Mouse (Mus musculus) forebrain, embryonic 13.5 days (tissue): ENCODE measurements around the gene Fam71a. TPM values are rescaled to one million over a fixed set of nuclear protein-coding genes. Genes with fewer than 3 reads are reported as not detected.

Source experiments
- ATAC-seq: fragments of 200-750 bp; cut with Nextera tagmentation; 2 replicates; pipeline ENCODE4 v1.8.0; 2017
- H3K27ac ChIP-seq: fragments of 300-500 bp; sonication (generic); 2 replicates; pipeline ENCODE4 v1.5.1; 2015; ENCODE audit warnings: inconsistent platforms, mild to moderate bottlenecking, moderate library complexity
- H3K27me3 ChIP-seq: fragments of 300-500 bp; sonication (generic); 2 replicates; pipeline ENCODE4 v1.6.1; 2015; ENCODE audit warnings: mild to moderate bottlenecking, inconsistent platforms
- H3K36me3 ChIP-seq: fragments of 300-500 bp; sonication (generic); 2 replicates; pipeline ENCODE4 v1.6.1; 2015; ENCODE audit warnings: mild to moderate bottlenecking, inconsistent platforms; ENCODE audit not compliant: poor library complexity, severe bottlenecking
- H3K4me1 ChIP-seq: fragments of 300-500 bp; sonication (generic); 2 replicates; pipeline ENCODE4 v1.6.1; 2015; ENCODE audit warnings: inconsistent platforms
- H3K4me2 ChIP-seq: fragments of 300-500 bp; sonication (generic); 2 replicates; pipeline ENCODE4 v1.6.1; 2015; ENCODE audit warnings: inconsistent platforms, mild to moderate bottlenecking, moderate library complexity
- H3K4me3 ChIP-seq: fragments of 300-500 bp; sonication (generic); 2 replicates; pipeline ENCODE4 v1.5.1; 2015; ENCODE audit warnings: mild to moderate bottlenecking, inconsistent platforms
- H3K9ac ChIP-seq: fragments of 300-500 bp; sonication (generic); 2 replicates; pipeline ENCODE4 v1.6.1; 2015; ENCODE audit warnings: mild to moderate bottlenecking, inconsistent platforms
- H3K9me3 ChIP-seq: fragments of 300-500 bp; sonication (generic); replicated peaks from 2 replicates; pipeline ENCODE4 v1.6.1; 2016; ENCODE audit warnings: inconsistent platforms
- WGBS: fragments of 180-500 bp; shearing (Covaris S2); methylation state at CpG from one replicate; pipeline ENCODE4 v1.1.7; 2015; 5-methylcytosine and 5-hydroxymethylcytosine counted together
- polyA plus RNA-seq: library from polyadenylated mRNA; unstranded; fragments of >200 nt; fragmentation: Nextera tagmentation; extraction: Ambion mirVana; gene quantifications from 2 replicates; pipeline ENCODE4 v1.2.1, GENCODE M21; 2015

Gene Fam71a
- polyA plus RNA-seq, 1 experiment from 2014 or later: not detected

DNA sequence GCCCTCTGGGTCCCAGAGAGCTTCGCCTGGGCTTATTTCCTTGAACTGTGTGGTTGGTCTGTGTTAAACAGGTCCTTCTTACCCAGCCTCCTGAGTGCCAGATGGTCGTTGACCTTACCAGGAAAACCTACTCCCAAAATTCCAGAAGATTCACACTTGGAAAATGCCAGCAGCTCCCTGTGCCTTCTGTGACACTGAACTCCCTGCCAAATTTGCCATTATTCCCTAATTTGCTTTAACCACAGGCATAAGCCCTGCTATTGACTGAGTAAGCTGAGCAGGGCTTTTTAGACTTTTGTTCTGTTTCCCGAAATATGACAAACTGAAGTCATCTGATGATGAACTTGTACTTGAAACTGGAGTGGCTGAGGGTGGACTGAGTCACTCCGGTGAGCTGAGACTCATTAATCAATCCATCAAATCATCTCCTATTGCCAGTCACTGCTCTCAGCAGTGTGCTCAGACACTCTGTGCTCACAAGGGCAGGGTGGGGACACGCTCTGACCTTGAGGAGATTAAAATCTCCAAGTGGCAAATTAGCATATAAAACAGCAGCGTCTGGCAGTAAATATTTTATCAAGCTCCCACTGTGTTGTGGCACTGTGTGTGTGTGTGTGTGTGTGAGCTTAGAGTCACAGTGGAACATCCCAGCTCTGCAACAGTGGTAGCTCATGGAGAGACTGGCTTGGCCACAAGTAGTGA is 25.2 kb upstream of the Fam71a start:
- peaks cover 19% of the 10 kb centered on the region for H3K4me1 ChIP-seq
- H3K4me3 ChIP-seq: no peak overlapping the region
- no peak overlapping the region for H3K27ac ChIP-seq
- no peak overlapping the region for H3K4me2 ChIP-seq
- no peaks in the 10 kb centered on the region for H3K36me3 ChIP-seq
- H3K9me3 ChIP-seq: no peaks in the 10 kb centered on the region
- no peak for ATAC-seq
- no peak overlapping the region for H3K9ac ChIP-seq
- 49% methylated on average over 6 of the region's 6 CpGs for WGBS
- H3K27me3 ChIP-seq: peaks cover 67% of the 10 kb centered on the region

DNA sequence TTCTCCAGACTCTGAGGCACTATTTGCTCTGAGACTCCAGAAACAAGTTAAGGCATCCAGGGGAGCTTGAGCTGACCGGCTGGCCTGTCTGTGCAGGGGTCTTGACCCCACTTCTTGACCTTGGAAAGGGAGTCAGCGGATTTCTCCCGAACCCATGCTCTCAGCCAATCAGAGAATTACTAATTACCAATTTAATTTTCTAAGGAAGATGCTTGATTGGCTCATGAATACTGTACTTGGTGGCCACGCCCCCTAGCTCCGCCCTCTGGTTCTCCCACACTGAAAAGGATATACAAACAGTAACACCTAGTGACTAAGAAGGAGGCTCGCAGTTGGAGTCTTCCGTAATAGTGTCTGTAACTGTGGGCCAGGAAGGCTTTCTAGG is 21.8 kb upstream of the Fam71a start:
- Histone ChIP-seq H3K9ac (no peak overlapping the region), H3K4me1 (peaks cover 45% of the 10 kb centered on the region), H3K27ac (no peak overlapping the region), H3K36me3 (no peaks in the 10 kb centered on the region), H3K27me3 (peaks cover 90% of the 10 kb centered on the region), H3K9me3 (no peaks in the 10 kb centered on the region), H3K4me3 (no peak overlapping the region), H3K4me2 (no peak overlapping the region)
- ATAC-seq: no peak
- 2% methylated on average over 7 of the region's 7 CpGs for WGBS

DNA sequence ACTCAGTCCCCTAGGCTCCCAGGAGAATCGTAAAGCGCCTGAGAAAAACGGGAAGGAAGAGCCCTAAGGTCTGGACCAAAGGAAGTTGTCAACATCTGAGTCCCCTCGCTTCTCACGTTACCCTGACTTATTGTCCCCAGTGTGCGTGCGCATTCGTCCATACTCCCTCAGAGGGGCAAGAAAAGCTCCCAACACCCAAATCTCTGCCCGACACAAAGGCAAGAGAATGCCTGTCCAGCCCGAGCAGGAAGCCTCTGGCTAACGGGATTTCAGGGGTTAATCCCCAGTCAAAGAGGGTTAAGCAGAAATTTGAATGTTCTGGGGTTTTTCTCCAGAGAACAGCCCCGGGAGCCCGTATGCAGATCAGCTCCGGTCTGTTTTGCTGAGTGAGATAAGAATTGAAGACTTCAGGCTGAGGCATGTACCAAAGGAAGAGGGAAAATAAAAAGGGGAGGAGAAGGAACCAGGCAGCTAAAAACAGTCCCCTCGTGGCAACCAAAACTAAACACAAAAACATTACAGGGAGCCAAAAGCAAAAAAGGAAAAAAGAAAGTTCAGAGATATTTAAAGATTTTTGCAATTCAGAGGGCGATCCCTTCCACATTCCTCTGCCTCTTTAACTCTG is 21.3 kb upstream of the Fam71a start:
- under 1% methylated on average over 16 of the region's 16 CpGs for WGBS
- Histone ChIP-seq H3K27ac (no peak overlapping the region), H3K9ac (no peak overlapping the region), H3K4me2 (peak overlapping the region; percentile 93), H3K27me3 (peaks cover 90% of the 10 kb centered on the region), H3K9me3 (no peaks in the 10 kb centered on the region), H3K36me3 (no peaks in the 10 kb centered on the region), H3K4me3 (peak overlapping the region; percentile 48), H3K4me1 (peaks cover 45% of the 10 kb centered on the region)
- ATAC-seq: no peak

DNA sequence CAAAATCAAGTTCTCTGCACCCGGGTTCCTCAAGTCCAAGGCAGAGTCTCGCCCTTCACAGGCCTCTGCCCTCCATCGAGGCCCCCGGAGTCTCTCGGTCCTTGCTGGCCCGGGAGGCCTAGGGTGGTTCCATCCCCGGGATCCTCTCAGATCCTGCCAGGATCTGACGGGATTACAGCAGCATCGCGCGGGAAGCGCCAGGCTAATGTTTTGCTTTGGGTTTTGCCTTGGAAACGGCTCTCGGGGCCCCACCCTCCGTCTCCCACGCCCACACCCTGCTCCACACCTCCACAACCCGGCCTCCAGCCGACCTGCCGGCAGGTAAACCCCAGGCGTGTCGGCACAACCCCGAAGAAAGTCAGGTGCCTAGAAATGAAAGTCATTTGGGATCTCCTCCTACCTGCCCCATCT is 20.2 kb upstream of the Fam71a start:
- H3K36me3 ChIP-seq: no peaks in the 10 kb centered on the region
- no peaks in the 10 kb centered on the region for H3K9me3 ChIP-seq
- H3K27me3 ChIP-seq: peaks cover 96% of the 10 kb centered on the region
- ATAC-seq: no peak
- H3K4me2 ChIP-seq: peak overlapping the region; percentile 93
- H3K4me3 ChIP-seq: peak overlapping the region; percentile 48
- H3K9ac ChIP-seq: 0 out of 2 replicates have a peak overlapping the region, but pooled peaks have one; percentile 1
- peaks cover 45% of the 10 kb centered on the region for H3K4me1 ChIP-seq
- WGBS: 1% methylated on average over 22 of the region's 22 CpGs
- H3K27ac ChIP-seq: no peak overlapping the region

DNA sequence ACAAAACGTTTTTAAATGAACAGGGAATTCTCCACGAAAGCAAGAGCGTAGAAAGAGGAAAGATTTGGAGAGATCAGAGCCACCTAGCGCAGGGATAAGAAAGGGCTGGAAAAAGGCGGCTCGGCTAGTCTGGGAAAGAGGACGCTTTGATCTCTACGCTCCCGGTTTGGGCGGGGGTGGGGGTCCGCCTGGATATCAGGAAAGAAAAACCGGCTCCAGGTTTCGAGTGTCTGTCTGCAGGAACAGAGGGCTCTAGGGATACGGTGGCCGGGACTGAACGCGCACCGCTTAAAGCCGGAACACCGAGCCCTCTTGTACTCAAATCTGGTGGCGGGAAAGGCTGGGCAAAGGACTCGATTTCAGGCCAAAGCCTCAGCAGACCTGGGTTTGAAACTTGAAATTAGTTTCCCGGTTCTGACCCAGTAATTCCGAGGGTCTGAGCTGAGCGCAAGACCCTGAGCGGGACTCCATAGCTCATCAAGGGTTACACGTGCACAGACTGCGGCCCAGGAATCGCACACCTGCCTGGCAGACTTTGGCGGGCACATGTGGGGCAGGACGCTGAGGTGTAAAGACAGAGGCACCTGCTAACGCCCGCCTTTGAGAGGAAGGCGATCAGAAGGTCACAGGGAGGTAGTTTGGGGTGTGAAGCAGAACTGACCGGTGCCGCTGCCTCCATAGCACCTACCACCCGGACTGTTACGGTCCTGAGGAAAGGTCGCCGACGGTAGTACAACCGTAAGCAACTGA is 19.6 kb upstream of the Fam71a start:
- no peak for ATAC-seq
- Histone ChIP-seq H3K27ac (no peak overlapping the region), H3K9ac (peak overlapping the region; percentile 59), H3K36me3 (no peaks in the 10 kb centered on the region), H3K9me3 (no peaks in the 10 kb centered on the region), H3K4me1 (peaks cover 45% of the 10 kb centered on the region), H3K27me3 (peaks cover 98% of the 10 kb centered on the region), H3K4me2 (peak overlapping the region; percentile 93), H3K4me3 (peak overlapping the region; percentile 48)
- WGBS: 1% methylated on average over 42 of the region's 42 CpGs

DNA sequence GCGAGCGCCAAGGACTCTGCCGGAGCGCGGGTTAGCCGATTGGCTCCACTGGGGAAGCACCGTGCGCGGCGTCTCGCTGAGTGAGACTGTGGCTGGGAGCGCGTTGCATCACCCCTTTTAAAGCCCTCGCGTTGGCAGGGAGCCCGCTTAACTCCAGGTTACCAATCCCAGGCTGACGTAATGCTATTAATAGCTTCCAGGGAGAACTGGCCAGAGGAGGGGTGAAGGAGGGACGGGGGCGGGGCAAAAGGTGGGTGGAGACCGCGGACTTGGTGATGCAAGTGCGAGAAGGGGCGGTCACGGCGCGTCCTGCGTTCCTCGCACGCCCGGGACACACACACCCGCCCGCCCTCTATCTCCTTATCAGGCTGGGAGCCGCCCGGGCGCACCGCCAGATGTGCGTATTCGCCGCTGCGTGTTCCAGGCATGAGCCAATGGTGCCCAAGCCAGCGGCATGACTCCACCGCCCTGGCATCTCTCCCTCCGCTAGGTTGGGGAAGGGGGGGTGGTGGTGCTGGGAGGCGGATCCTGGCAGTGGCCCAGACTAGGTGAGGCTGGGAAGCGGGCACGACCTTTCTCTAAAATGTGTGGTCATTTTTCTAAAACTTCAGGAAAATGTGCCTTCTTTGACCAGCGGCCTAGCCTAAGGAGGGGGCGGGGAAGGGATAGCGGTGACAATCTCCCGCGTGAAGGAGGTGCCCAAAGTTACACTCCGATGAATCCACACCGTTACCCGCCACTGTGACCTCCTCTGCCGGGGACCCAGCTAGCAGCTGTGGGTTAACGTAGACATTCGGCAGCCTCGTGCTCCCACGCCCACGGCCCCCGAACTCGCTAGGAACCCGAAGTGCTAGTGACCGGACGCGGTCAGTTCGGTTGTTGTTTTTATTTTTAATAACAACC is 18.8 kb upstream of the Fam71a start:
- H3K36me3 ChIP-seq: no peaks in the 10 kb centered on the region
- WGBS: under 1% methylated on average over 67 of the region's 67 CpGs
- peaks cover 96% of the 10 kb centered on the region for H3K27me3 ChIP-seq
- ATAC-seq: peak; percentile 87
- H3K4me2 ChIP-seq: peak overlapping the region; percentile 93
- H3K9ac ChIP-seq: peak overlapping the region; percentile 59
- peaks cover 50% of the 10 kb centered on the region for H3K4me1 ChIP-seq
- H3K27ac ChIP-seq: no peak overlapping the region
- no peaks in the 10 kb centered on the region for H3K9me3 ChIP-seq
- peak overlapping the region; percentile 48 for H3K4me3 ChIP-seq

DNA sequence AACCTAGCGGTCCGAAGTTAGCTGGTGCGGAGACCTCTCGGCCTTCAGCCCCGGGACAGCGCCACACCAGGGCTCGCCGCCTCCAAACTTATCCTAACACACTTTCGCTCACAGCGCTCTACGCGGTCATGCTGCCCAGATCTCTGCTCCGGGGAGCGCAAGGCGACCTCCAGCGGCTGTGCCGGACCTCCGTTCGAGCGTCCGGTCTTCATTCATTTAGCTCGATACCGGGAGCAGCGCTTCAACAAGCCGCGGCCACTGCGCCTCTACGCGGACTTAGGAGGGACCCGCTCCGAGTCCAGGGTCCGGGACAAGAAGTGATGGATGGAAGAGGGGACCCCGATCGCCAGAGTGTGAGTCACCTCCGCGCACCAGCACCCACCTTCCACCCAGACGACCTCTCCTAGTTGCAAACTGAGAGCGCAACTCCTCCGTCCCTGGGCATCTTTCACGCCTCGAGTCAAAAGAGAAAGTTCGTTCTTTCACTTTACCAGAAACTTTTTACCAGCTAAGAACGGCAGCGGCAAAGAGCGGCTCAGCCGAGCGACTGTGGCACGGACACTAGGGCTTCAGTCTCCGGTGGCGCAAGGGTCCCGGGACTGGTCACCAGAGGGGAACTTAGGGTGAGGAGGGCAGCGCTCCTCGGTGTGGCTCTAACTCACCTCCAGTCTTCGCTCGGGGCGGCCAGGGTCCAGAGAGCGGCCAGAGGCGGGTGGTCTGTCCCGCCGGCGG is 18.0 kb upstream of the Fam71a start:
- ATAC-seq: no peak
- WGBS: under 1% methylated on average over 61 of the region's 61 CpGs
- peak overlapping the region; percentile 48 for H3K4me3 ChIP-seq
- peaks cover 53% of the 10 kb centered on the region for H3K4me1 ChIP-seq
- no peak overlapping the region for H3K27ac ChIP-seq
- H3K27me3 ChIP-seq: peaks cover 93% of the 10 kb centered on the region
- H3K36me3 ChIP-seq: no peaks in the 10 kb centered on the region
- peak overlapping the region; percentile 93 for H3K4me2 ChIP-seq
- H3K9ac ChIP-seq: peak overlapping the region; percentile 59
- H3K9me3 ChIP-seq: no peaks in the 10 kb centered on the region

DNA sequence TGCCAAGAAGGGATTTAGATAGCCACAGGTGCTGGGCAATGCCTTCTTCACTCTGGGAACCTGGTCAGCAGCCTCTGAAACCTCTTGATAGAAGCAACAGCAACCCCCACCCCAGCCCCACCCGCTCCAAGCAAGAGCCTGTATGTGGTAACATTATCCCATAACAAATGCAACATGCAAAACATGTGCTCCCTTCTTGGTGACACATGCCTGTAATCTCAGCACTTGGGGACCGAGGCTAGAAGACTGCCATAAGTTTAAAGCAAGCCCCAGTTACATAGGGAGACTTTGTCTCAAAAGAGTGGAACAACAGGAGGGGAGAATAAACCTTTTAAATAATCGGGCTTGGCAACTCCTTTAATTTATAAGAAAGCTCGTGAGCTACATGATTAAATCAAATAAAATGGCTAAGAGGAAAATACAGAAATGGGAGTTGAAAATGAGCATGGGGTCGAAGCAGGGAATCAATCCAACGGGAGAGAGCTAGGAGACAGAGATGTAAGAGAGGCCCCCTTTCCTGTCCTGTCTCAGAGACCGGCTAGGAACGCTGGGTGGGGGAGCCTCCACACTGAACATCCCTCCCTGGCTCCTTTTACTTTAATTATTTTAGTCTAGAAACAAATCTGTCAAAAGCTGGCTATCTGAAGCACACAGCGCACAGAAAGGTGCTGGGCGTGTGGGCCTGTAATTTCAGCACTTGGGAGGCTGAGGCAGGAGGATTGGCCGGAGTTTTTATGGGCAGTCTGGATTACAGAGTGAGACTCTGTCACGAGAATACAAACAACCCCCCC is 17.0 kb upstream of the Fam71a start:
- H3K4me2 ChIP-seq: peak overlapping the region; percentile 93
- H3K4me3 ChIP-seq: peak overlapping the region; percentile 48; the same call in 1 of the 2 replicates
- WGBS: 52% methylated on average over 12 of the region's 12 CpGs

DNA sequence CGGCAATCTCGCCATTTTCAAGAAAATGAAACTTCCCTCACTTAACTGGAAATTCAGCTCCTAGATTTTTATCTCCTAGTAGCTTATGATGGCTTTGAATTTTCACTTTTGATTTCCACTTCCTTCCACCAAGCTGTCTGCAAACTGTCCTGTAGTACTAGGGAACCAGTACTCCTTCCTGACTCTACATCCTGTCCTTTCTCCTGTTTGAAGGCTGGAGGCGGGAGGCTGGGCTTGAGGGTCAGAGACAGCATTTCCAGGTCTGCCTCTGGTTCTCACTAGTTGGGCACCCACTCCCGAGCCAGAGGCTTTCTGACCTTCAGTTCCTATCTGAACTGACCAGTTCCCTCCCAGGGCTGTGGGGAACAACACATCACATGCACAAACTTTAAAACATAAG is 15.8 kb upstream of the Fam71a start:
- 73% methylated on average over 4 of the region's 4 CpGs for WGBS
- H3K27ac ChIP-seq: no peak overlapping the region
- no peaks in the 10 kb centered on the region for H3K9me3 ChIP-seq
- H3K4me3 ChIP-seq: no peak overlapping the region
- H3K27me3 ChIP-seq: peaks cover 75% of the 10 kb centered on the region
- H3K36me3 ChIP-seq: no peaks in the 10 kb centered on the region
- H3K4me2 ChIP-seq: no peak overlapping the region
- H3K9ac ChIP-seq: no peak overlapping the region
- no peak for ATAC-seq
- H3K4me1 ChIP-seq: peaks cover 39% of the 10 kb centered on the region

More for the DNA sequence above, 17.0 kb upstream of the Fam71a start:
- Histone ChIP-seq H3K27me3 (peaks cover 88% of the 10 kb centered on the region), H3K27ac (no peak overlapping the region), H3K9ac (no peak overlapping the region), H3K36me3 (no peaks in the 10 kb centered on the region), H3K4me1 (peaks cover 51% of the 10 kb centered on the region), H3K9me3 (no peaks in the 10 kb centered on the region)
- ATAC-seq: no peak

DNA sequence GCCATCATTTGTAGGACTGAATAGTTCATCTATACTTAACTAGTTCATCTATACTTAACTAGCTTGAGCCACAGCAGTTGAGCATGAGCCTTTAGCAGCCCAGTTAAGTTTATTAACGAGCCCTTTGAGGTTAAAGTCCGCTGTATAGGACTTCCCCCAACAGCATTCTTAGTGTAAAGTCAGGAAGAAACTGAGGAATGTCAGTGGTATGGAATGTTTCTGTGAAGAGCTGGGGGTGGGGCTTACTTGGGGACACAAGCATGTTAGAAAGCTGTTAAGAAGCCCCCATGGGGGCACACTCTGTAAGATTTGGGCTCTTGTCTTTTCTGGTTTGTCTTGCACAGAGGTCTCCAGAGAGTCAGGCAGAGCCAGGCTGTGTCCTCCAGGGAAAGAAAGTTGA is 15.2 kb upstream of the Fam71a start:
- H3K27ac ChIP-seq: no peak overlapping the region
- peaks cover 70% of the 10 kb centered on the region for H3K27me3 ChIP-seq
- no peak overlapping the region for H3K9ac ChIP-seq
- H3K4me3 ChIP-seq: no peak overlapping the region
- H3K4me2 ChIP-seq: no peak overlapping the region
- WGBS: 35% methylated on average over 2 of the region's 2 CpGs
- H3K36me3 ChIP-seq: no peaks in the 10 kb centered on the region
- ATAC-seq: no peak
- peaks cover 33% of the 10 kb centered on the region for H3K4me1 ChIP-seq
- no peaks in the 10 kb centered on the region for H3K9me3 ChIP-seq
